Mouse (Mus musculus) cerebellum, postnatal 14 days (tissue): Measurements from ENCODE around the gene Ssrp1.

ENCODE experiments used
- DNase-seq, 2 experiments: peaks; one replicate each; pipeline ENCODE4 v3.0.0; 2021; ENCODE audit warnings: mixed read lengths in 2 of 2

Gene Ssrp1

DNA sequence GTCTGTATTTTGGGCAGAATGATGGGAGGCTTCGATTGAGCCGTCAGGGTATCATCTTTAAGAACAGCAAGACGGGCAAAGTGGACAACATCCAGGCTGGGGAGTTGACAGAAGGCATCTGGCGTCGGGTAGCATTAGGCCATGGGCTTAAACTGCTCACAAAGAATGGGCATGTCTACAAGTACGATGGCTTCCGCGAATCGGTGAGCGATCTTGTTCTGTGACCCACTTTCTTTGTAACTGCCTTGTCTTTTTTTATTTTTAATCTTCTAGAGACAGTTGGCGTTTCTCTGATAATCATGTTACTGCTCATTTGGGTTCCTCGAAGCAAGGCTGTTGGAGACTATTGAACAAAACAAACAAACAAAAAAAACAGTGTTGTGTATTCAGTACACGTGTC is 1.3 kb downstream of the Ssrp1 start:
- no peak for DNase-seq

DNA sequence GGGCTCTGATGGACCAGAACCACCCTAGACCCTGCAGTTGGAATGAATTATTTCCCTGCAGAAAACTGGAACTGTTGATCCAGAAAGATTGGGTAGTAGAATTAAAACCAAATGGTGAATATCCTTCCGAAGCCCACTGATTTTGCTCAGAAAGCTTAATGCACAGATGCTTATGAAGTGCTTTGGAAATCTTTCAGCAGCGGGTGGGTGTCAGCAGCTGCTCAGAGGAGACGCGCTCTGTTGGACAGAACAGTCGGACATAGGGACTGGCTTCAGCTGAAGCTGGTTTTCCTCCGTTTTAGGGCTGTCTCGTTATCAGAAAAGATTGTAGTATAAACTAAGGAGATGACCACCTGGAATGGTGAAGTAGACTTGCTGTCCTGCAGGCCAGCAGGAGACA is 6.6 kb downstream of the Ssrp1 start:
- DNase-seq, result no peak

DNA sequence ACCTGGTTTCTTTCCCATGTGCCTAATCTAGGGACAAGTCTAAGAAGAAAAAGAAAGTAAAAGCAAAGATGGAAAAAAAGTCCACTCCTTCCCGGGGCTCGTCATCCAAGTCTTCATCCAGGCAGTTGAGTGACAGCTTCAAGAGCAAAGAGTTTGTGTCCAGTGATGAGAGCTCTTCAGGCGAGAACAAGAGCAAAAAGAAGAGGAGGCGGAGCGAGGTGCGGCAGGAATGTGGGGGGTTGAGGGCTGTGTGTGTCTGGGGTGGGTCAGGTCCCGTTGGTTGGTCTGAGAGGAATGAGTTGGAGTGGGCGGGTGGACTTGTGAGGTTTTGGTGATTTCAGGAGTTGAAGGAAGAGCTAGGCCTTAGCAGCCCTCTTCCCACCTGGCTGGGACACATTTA is 9.2 kb downstream of the Ssrp1 start:
- DNase-seq, result no peak

DNA sequence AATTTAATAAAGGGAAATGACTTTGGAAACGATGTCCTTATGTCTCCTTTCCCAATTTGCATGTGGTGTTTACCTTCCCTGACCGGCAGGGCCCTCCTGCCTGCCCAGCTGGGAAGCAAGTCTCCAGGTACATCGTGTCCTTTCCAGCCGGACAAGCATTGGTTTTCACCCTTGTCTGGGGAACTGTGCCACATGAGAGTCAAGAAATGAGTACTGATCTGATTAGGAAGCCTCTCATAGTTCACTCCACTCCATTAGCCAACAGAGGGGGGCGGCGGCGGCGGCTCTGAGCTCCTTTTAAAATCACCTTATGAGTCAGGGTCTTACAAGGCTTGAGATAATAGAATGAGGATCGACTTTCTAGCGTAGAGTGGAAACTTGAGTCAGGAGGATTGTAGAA is 10.0 kb downstream of the Ssrp1 start:
- DNase-seq, result no peak

DNA sequence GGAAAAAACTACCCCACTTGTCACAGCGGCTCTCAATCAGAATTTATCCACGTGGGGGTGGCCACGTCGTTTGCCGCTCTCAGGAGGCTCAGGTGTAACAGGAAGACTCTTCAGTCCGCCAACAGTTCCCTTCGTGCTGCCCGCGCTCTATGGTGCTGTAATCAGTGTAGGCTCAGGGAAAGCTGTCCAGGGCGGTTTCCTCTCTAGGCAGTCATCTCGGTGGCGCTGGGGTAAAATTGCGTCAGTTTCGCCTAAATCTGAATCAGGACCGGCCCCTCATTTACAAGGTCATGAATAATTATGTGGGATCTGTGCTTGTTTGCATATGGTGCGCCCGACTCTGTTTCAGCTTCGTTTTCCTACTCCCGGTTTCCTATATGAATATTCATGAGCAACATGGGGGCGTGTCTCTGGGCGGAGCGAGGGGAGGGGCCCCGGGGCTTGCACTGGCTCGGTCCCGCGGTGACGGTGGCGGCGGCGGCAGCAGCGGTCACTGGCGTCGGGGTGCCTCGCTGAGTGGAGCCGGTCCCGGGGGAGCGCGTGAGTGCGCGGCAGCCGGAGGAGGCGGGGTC is 10.6 kb downstream of the Ssrp1 start, which contains the start of gene Tnks1bp1:
TSS of gene Tnks1bp1 (plus strand) at position 427 of the 572 bp plus-strand sequence.
- DNase-seq, result peak; percentile 91

DNA sequence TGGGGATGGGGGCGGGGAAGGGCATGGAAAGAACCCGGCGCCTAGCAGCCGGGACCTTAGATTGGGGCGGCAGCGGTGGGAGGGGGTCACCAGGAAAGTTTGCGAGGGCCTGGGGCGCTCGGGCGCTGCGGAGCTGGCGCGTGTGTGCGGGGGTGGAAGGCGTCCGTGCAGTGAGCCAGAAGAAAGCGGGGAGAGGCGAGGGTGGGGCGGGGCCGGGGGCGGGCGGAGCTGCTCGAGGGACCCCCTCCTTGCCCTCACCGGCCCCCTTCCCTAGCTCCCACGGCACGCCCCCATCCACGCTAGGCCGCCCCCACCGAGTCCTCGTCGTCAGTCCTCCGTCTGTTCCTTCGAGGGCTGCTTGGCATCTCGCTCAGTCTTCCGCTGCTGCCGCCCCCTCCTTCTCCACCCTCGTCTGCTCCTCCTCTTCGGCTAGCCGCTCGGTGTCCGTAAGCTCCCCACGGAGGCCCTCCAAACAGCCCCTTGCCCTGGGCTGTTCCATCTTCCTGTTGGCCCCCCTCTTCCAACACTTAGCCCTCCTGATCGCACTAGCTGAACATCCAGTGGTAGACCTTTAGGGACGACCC is 11.2 kb downstream of the Ssrp1 start:
- DNase-seq, result peak; percentile 67 to 74

DNA sequence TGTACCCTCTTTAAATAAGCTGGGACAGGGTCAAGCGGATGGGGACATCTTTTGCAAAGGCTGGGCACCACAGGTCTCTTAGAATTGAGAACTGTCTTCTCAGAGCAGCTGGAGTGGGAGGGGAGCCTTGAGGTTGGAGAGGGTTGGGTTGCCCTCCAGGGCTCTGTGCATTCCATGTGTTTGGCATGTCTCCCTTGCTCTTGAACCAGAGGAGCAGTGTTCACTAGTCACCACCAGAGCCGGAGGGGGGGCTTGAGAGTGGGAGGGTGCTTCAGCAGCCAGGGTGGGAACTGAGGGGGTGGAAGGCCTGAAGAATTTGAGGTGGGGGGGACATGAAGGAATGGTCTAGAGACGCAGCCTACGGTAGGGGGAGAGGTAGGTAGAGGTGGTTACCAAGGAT is 12.2 kb downstream of the Ssrp1 start:
- no peak for DNase-seq

DNA sequence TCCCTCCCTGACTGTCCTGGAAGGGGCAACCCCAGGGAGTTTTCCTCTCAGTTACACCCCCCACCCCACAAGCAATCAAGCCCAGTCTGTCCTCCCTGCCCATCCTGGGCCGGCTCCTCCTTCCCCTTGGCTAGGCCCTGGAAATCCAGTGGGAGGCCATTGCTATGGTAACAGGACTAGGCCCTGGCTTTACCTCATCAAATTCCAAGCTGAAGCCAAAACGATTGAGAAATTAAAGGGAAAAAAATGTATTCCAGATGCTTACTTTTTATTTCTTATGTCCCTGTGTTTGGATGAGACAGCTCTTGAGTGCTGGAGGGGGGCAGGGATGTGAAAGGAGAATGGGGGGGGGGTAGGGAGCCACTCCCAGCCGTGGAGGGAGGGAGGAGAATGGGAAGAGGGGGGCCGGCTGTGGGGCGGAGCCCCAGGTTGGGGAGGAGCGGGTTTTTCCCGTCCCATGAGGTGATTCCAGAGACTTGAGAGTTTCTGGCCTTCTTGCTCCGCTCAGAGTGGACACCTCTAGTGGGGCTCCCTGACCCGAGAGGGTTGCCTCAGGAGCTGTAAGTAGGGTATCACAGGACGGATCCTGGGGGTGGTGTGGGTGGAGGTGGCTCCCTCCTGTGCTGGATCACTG is 13.1 kb downstream of the Ssrp1 start:
- peak; percentile 61 to 66 for DNase-seq

DNA sequence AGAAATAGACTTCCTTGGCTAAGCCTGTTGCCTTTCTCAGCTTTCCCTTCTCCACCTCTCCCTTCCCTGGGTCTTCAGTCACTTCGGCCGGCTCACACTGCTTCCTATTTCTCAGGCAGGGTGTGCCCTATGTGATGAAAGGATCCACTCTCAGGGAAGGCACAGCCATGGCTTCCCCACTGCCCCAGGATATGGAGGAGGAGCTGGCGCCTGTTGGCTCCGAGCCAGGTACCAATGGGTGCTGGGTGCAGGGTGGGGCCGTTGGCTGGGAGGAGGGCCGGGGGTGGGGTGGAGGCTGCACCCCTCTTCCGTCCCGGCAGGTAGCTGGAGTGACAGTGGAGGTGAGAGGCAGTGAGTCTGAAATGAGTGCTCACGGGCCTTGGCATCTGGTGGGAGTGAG is 13.7 kb downstream of the Ssrp1 start:
- DNase-seq, result no peak

DNA sequence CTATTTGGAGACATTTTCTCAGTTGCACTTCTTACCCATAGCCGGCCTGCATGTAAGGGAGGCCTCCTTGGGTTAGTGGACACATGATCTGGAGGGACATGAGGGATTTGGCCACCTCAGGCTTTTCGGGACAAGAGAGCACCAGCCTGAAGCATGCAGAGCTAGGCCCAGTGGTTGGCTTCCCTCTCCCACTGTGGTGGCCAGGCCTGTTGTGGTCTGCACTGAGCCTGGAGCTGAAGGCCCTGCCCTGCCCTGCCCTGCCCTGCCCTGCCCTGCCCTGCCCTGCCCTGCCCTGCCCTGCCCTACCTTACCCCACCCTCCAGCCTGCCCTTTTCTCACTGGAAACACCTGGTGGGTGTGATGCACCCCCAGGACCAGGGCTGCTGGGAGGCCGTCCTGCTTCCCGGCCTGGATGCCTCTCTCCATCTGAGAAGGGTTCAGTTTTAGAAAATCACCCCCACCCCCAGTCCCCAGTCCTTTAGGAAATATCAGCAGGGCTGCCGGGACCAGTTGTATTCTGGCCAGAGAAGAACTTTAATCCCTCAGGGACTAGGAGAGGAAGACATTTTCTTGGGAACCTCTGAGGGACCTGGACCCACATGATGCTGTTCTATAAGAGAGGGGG is 16.3 kb downstream of the Ssrp1 start:
- no peak for DNase-seq

DNA sequence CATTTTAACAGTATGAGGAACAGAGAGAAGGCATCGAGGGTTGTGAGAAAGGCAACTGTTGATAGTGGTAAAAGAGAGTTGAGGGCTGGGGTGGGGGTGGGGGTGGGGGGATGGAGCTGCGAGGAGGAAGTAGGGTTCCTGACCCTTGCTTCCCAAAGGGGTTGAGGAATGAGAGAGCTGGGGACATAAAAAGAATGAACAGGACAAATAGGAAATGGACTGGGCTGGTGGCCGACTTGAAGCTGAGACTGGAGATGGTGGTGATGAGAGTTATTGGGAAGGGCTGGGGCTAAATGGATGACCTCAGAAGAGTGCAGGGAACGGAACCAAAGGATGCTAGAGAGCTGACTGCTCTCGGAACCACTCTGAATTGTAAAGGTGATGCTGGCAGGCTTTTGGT is 19.7 kb downstream of the Ssrp1 start:
- DNase-seq, result no peak

DNA sequence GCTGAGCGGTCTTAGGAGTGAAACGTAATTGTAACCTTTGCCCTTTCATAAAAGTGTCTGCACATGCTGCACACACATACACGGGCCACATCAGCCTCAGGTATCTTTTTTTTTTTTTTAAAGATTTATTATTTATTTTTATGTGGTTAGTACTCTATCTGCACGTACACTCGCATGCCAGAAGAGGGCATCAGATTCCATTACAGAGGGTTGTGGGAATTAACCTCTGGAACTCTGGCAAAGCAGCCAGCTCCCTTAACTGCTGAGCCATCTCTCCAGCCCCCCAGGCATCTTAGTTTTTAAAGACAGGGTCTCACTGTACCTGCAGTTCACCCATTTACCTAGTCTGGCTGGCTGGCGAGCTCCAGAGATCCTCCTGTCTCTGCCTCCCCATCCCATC is 22.6 kb downstream of the Ssrp1 start:
- DNase-seq, result no peak

DNA sequence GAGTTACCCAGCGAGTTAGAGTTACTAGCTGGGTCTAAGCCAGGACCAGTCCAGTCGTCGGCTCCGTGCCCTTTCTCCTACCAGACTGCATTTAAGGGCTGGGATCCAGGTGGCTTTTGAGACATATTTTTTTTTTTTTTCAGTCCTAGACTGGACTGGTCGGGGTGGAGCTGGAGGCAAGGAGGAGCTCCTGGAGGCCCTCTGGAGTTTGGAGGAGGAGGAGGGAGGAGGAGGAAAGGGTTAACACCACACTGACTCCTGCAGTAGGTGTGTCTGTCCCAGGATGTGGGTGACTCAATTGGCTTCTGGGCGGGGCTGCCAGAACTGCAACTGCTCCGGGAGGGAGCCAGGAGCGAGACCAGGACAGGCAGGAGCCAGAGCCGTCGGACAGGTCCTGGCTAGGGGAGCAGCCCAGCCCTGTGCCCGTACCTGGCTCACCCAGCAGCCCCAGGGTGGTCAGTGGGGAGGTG is 23.6 kb downstream of the Ssrp1 start:
- no peak for DNase-seq

DNA sequence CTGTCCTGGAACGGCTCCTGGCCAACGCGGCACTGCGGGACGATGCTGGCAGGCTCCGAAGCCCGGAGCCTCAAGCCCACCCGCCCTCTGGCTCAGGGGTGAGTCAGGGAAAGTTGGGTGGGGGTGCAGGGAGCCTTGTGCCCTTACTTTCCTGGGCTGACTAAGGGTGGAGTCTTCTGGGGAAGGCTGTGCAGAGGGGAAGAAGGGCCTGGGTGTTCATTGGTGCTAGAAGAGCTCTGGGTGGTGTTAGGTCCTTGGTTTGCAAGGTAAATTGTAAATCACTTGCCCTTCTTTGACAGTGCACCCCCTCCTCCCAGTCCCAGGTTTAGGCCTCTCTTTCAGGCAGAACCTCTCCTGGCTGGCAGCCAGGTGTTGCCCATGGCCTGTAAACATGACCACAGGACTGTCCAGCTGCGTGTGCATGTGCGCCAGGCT is 24.1 kb downstream of the Ssrp1 start:
- no peak for DNase-seq

DNA sequence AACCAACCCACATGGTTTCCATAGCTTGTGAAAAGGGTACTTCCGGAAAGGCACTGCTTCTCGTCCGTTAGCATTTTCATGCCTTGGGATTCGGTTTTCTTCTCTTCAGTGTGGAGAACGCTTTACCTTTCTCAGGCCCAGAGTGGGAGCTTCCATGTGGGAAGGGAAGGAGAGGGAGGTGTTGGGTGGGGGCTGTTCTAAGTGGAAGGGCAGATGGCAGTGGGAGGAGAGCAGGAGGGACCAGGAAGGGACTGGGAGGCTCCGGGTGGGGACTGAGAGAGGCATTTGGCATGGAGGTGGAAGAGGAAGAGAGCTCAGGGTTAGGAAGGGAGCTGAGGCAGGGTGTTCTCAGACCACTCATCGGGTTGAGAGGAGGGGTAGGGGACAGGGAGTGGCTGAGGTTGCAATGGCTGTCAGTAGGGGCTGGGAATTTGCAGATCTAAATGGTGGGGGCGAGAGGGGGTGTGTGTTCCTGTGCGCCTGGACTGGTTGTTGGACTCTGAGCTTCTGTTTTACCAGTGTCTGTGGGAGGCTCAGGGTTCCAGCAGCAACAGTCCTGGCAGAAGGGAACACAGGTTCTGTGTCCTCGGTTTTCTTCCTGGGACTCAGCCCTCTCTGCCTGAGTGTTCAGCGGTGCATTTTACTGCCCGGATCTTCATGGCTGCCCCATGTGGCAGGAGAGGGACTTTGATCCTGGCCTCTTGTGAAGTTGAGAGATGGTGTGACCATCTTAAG is 28.3 kb downstream of the Ssrp1 start:
- no peak for DNase-seq

DNA sequence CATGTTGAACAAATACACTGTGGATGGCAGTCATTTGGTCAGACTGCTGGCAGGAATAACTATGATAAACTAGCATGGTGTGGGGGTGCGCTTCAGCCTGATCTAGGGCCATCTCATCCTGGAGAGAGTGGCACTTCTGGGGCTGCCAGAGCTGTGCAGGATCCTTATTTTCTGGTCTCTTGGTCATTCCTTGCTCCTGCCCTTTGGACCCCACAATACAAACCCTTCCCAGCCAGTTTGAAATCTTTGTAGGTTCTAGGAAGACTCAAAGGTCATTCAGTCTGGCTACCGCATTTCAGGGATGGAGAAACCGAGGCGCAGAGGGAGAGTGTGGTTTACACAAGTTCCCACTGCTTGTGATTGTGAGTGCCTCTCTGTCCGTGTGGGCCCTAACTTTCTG is 29.9 kb downstream of the Ssrp1 start:
- no peak for DNase-seq

DNA sequence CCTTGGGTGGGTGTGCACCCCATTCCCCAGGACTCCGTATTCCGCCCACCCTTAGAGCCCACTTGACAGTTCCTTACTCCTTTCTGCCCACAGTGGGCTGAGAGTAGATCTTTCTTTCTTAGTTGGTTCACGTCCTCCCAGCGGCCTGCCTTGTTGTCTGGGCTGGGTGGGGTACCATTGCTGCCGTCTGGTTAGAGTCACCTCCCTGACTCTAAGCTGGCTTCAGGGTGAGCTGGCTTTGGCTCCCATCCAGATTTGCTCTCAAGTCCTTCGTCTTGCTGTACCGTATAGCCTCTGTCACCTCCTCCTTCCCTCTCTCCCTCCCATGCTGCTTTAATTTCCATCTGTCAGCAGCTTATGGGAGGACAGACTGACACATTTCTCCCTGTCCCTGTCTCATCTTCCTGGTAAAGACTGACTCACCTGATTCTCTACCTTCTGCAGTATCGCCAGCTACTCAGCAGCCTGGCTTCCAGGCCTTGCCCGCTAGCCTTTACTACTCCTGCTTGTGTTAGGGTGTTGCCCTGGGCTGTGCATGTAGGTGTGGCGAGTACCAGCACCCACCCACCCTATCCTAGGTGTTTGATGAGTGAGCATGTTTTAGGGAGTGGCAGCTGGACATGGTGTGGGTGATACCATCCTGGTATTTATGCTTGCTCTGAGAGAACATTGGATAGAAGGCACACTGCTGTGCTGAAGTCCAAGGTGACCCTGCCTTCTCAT is 31.0 kb downstream of the Ssrp1 start:
- DNase-seq, result peak in 1 of 2 experiments; percentile 8

DNA sequence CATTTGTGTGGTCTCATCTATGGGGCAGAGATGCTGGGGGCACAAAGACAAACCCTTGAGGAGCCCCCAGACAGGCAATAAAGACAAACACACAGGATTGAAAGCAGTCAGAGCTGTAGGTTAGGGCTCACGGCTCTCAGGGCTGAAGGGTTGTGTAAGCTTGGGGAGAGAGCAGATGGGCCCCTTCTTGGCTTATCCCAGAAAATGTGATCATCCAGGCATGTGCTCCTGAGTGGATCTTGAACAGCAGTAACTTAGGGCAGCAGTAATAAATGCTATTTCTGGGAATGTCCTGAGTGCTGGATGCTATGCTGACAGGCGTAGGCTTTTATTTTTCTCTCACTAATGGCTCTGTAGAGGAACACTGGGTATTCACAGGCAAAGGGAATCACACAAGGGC is 31.6 kb downstream of the Ssrp1 start:
- no peak for DNase-seq

DNA sequence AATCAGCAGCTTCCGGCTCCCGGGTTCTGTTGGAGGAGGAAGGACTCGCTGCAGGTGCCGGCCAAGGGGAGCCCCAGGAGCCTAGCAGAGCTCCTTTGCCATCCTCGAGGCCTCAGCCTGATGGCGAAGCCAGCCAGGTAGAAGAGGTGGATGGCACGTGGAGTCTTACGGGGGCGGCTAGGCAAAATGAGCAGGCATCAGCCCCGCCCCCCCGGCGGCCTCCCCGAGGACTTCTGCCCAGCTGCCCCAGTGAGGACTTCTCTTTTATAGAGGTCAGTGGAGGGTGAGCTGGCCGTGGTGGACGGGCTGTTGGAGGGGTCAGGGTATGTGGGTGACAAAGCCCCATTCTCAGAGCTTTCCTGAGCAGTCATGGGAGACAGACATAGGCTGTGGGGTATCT is 33.1 kb downstream of the Ssrp1 start:
- DNase-seq, result no peak

DNA sequence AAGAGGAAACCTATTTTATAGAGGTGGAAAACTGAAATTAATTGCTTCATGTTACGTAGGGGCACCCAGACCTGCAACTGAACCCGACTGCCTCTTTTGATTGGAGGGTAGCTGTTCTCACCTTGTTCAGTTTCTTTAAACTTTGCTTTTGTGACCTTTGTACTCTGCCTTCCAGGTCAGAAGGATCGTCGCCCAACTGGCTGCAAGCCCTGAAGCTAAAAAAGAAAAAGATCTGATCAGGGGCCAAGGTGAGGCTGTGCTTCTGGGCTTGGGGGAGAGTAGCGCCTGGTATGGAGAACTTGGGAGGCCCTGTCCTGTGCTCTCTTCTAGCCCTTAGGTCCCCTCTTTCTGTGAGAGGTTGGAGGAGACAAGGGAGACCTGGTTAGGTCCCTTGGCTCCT is 34.9 kb downstream of the Ssrp1 start:
- DNase-seq, result no peak

DNA sequence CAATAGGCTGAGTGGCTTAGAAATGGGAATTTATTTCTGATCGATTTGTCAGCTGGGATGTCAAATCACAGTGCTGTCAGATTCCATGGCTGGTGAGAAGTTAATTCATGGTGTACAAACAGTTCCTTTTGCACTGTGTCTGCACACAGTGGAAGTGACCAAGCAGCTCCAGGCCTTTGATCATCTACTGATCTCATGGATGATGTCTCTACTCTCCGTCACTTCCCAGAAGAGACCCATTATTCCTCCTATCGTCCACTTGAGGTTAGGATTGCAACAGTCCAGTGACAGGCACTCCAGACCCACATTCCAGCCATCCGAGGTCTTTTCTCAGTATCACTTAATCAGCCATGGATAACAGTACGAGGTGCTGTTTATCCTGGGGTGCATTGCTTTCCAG is 36.7 kb downstream of the Ssrp1 start:
- DNase-seq, result no peak
